In genomic region chr12:113073420-113074328, GRCm38 (mm10) we compare ENCODE assay signal across 8 mouse cellular contexts. TPM values are rescaled to one million over a fixed set of nuclear protein-coding genes. Genes with fewer than 3 reads are reported as not detected.
DNase-seq lines count a peak whose midpoint lies in the region; ATAC-seq and TF ChIP-seq lines count a peak whose summit lies in the region.

No protein-coding gene starts in this region.

- DNase-seq in lung, embryonic 14.5 days = peak; percentile 19
- no peak for DNase-seq in lung, postnatal 36 days
- peak; percentile 42 to 45 for DNase-seq in adrenal gland, adult 18-20 months (ENCODE audit: low spot score in 2 of 2)
- peak; percentile 22 for DNase-seq in embryonic facial prominence, embryonic 11.5 days (ENCODE audit: low spot score)
- peak; percentile 12 for DNase-seq in hindbrain, postnatal 0 days (ENCODE audit: low spot score)
- no peak for DNase-seq in liver, postnatal 0 days
- peak; percentile 65 to 71 for DNase-seq in right cerebral cortex, postnatal 10 days (ENCODE audit: low spot score in 2 of 2)
- DNase-seq in ovary, postnatal 14 days (ENCODE audit: low spot score) = no peak

- TF ChIP-seq EP300 in liver, postnatal 0 days (IDR thresholded peaks at IDR 0.05; ENCODE audit: low read depth) = no peak

- TF ChIP-seq CTCF in lung, embryonic 14.5 days (IDR thresholded peaks at IDR 0.05; ENCODE audit: low read depth) = no peak
- TF ChIP-seq CTCF in hindbrain, postnatal 0 days (IDR thresholded peaks at IDR 0.05; ENCODE audit: low read depth) = peak; percentile 33
- TF ChIP-seq CTCF in liver, postnatal 0 days (IDR thresholded peaks at IDR 0.05; ENCODE audit: low read depth) = no peak

- H3K27me3 ChIP-seq in lung, embryonic 14.5 days (ENCODE audit: insufficient read depth, low read length) = no peaks in the 10 kb centered on the region
- H3K27me3 ChIP-seq in embryonic facial prominence, embryonic 11.5 days (ENCODE audit: control insufficient read depth, insufficient read depth, low read length) = no peaks in the 10 kb centered on the region
- no peaks in the 10 kb centered on the region for H3K27me3 ChIP-seq in hindbrain, postnatal 0 days (ENCODE audit: insufficient read depth, low read length)
- no peaks in the 10 kb centered on the region for H3K27me3 ChIP-seq in liver, postnatal 0 days (ENCODE audit: insufficient read depth, low read length)

- peak overlapping the region; percentile 57 for H3K9ac ChIP-seq in lung, embryonic 14.5 days
- peak overlapping the region; percentile 70 for H3K9ac ChIP-seq in embryonic facial prominence, embryonic 11.5 days (replicated peaks; ENCODE audit: low read length)
- H3K9ac ChIP-seq in hindbrain, postnatal 0 days (replicated peaks; ENCODE audit: low read length) = peak overlapping the region; percentile 73
- H3K9ac ChIP-seq in liver, postnatal 0 days (replicated peaks) = peak overlapping the region; percentile 75

- peaks cover 11% of the 10 kb centered on the region for H3K4me1 ChIP-seq in lung, embryonic 14.5 days (ENCODE audit: insufficient read depth)
- no peaks in the 10 kb centered on the region for H3K4me1 ChIP-seq in embryonic facial prominence, embryonic 11.5 days (ENCODE audit: control insufficient read depth, insufficient read depth, low read length)
- H3K4me1 ChIP-seq in hindbrain, postnatal 0 days (ENCODE audit: insufficient read depth, low read length) = peaks cover 11% of the 10 kb centered on the region; the same call in 1 of the 2 replicates
- H3K4me1 ChIP-seq in liver, postnatal 0 days (ENCODE audit: insufficient read depth) = peaks cover 30% of the 10 kb centered on the region

- WGBS in lung, embryonic 14.5 days = 9% methylated on average over 15 of the region's 15 CpGs
- WGBS in embryonic facial prominence, embryonic 11.5 days = 10% methylated on average over 15 of the region's 15 CpGs
- WGBS in hindbrain, postnatal 0 days = 12% methylated on average over 15 of the region's 15 CpGs
- WGBS in liver, postnatal 0 days (ENCODE audit: insufficient replicate concordance) = 14% methylated on average over 15 of the region's 15 CpGs

- no peaks in the 10 kb centered on the region for H3K9me3 ChIP-seq in lung, embryonic 14.5 days (ENCODE audit: low read depth, low read length)
- H3K9me3 ChIP-seq in embryonic facial prominence, embryonic 11.5 days (replicated peaks; ENCODE audit: control insufficient read depth, low read length) = no peaks in the 10 kb centered on the region
- no peaks in the 10 kb centered on the region for H3K9me3 ChIP-seq in hindbrain, postnatal 0 days (ENCODE audit: low read length)
- no peaks in the 10 kb centered on the region for H3K9me3 ChIP-seq in liver, postnatal 0 days (ENCODE audit: low read length)

- H3K36me3 ChIP-seq in lung, embryonic 14.5 days (ENCODE audit: insufficient read depth) = peaks cover 29% of the 10 kb centered on the region
- no peaks in the 10 kb centered on the region for H3K36me3 ChIP-seq in embryonic facial prominence, embryonic 11.5 days (replicated peaks; ENCODE audit: control insufficient read depth, insufficient read depth, low read depth, low read length)
- H3K36me3 ChIP-seq in hindbrain, postnatal 0 days (ENCODE audit: insufficient read depth, low read length) = peaks cover 21% of the 10 kb centered on the region
- peaks cover 22% of the 10 kb centered on the region for H3K36me3 ChIP-seq in liver, postnatal 0 days (replicated peaks; ENCODE audit: insufficient read depth, low read length)

- peak overlapping the region; percentile 79 for H3K27ac ChIP-seq in lung, embryonic 14.5 days (ENCODE audit: low read depth)
- peak overlapping the region; percentile 52; the same call in 1 of the 2 replicates for H3K27ac ChIP-seq in embryonic facial prominence, embryonic 11.5 days (replicated peaks; ENCODE audit: low read depth, low read length)
- peak overlapping the region; percentile 97 for H3K27ac ChIP-seq in hindbrain, postnatal 0 days
- peak overlapping the region; percentile 80; the same call in 1 of the 2 replicates for H3K27ac ChIP-seq in liver, postnatal 0 days (ENCODE audit: low read depth)

- peak overlapping the region; percentile 95 for H3K4me2 ChIP-seq in lung, embryonic 14.5 days
- peak overlapping the region; percentile 80 for H3K4me2 ChIP-seq in embryonic facial prominence, embryonic 11.5 days (ENCODE audit: low read depth, low read length)
- H3K4me2 ChIP-seq in hindbrain, postnatal 0 days (ENCODE audit: low read depth, low read length) = peak overlapping the region; percentile 90
- peak overlapping the region; percentile 99 for H3K4me2 ChIP-seq in liver, postnatal 0 days (ENCODE audit: low read depth, low read length)

- ATAC-seq in lung, embryonic 14.5 days (ENCODE audit: insufficient read depth) = peak; percentile 50
- ATAC-seq in embryonic facial prominence, embryonic 11.5 days (replicated peaks; ENCODE audit: insufficient number of reproducible peaks, low FRiP score, low TSS enrichment, low read depth) = peak; percentile 51
- peak; percentile 44 for ATAC-seq in hindbrain, postnatal 0 days
- peak; percentile 28; the same call in 1 of the 2 replicates for ATAC-seq in liver, postnatal 0 days

- peak overlapping the region; percentile 45 for H3K4me3 ChIP-seq in lung, embryonic 14.5 days (ENCODE audit: low read depth, low read length)
- H3K4me3 ChIP-seq in embryonic facial prominence, embryonic 11.5 days (ENCODE audit: low read depth, low read length) = peak overlapping the region; percentile 38
- H3K4me3 ChIP-seq in hindbrain, postnatal 0 days (ENCODE audit: low read length) = peak overlapping the region; percentile 36
- H3K4me3 ChIP-seq in liver, postnatal 0 days (ENCODE audit: low read depth, low read length) = peak overlapping the region; percentile 58

RNA-seq across cellular contexts. Expression of gene Tex22, which starts 0.6 kb away (rescaled TPM):
- polyA plus RNA-seq in lung, embryonic 14.5 days (2014; fragmentation: Nextera tagmentation; extraction: Ambion mirVana) = not detected in 2 replicates
- under 1 TPM in 1 of 2 experiments, not detected in 1; 0.27 TPM for total RNA-seq in adrenal gland, adult 18-20 months (2021)
- not detected in 2 replicates for polyA plus RNA-seq in embryonic facial prominence, embryonic 11.5 days (2014; fragmentation: Nextera tagmentation; extraction: Ambion mirVana)
- 0.73 and 1.8 TPM in 2 replicates for total RNA-seq in hindbrain, postnatal 0 days (2014; rRNA removed)
- polyA plus RNA-seq in hindbrain, postnatal 0 days (2015; fragmentation: Nextera tagmentation; extraction: Ambion mirVana) = not detected in 2 replicates
- polyA plus RNA-seq in liver, postnatal 0 days (2015; fragmentation: Nextera tagmentation; extraction: Ambion mirVana) = not detected in 2 replicates

RNA-seq across cellular contexts. Expression of gene Mta1, which starts 24.4 kb away (rescaled TPM):
- 22.8 and 24.1 TPM in 2 replicates for polyA plus RNA-seq in lung, embryonic 14.5 days (2014; fragmentation: Nextera tagmentation; extraction: Ambion mirVana)
- 10 to 100 TPM; 61.6 to 89.6 TPM for total RNA-seq in adrenal gland, adult 18-20 months (2021)
- polyA plus RNA-seq in embryonic facial prominence, embryonic 11.5 days (2014; fragmentation: Nextera tagmentation; extraction: Ambion mirVana) = 18.7 and 20.7 TPM in 2 replicates
- total RNA-seq in hindbrain, postnatal 0 days (2014; rRNA removed) = 57.6 and 65.0 TPM in 2 replicates
- polyA plus RNA-seq in hindbrain, postnatal 0 days (2015; fragmentation: Nextera tagmentation; extraction: Ambion mirVana) = 13.1 and 13.5 TPM in 2 replicates
- polyA plus RNA-seq in liver, postnatal 0 days (2015; fragmentation: Nextera tagmentation; extraction: Ambion mirVana) = 3.6 and 3.9 TPM in 2 replicates

RNA-seq across cellular contexts. Expression of gene Pacs2, which starts 59.4 kb away (rescaled TPM):
- 12.3 and 15.6 TPM in 2 replicates for polyA plus RNA-seq in lung, embryonic 14.5 days (2014; fragmentation: Nextera tagmentation; extraction: Ambion mirVana)
- total RNA-seq in adrenal gland, adult 18-20 months (2021) = 10 to 100 TPM; 34.3 to 38.0 TPM
- polyA plus RNA-seq in embryonic facial prominence, embryonic 11.5 days (2014; fragmentation: Nextera tagmentation; extraction: Ambion mirVana) = 9.8 and 11.6 TPM in 2 replicates
- total RNA-seq in hindbrain, postnatal 0 days (2014; rRNA removed) = 111 and 125 TPM in 2 replicates
- 20.3 and 20.6 TPM in 2 replicates for polyA plus RNA-seq in hindbrain, postnatal 0 days (2015; fragmentation: Nextera tagmentation; extraction: Ambion mirVana)
- 3.9 and 4.0 TPM in 2 replicates for polyA plus RNA-seq in liver, postnatal 0 days (2015; fragmentation: Nextera tagmentation; extraction: Ambion mirVana)

Comparison
In these comparisons a context has a peak if more than half of its experiments do, and no peak if none do; other contexts are left out.
1. DNase-seq: peak in lung, embryonic 14.5 days (single experiment), adrenal gland, adult 18-20 months (2 of 2), embryonic facial prominence, embryonic 11.5 days (single experiment), hindbrain, postnatal 0 days (single experiment) and right cerebral cortex, postnatal 10 days (2 of 2); none in lung, postnatal 36 days (single experiment), liver, postnatal 0 days (single experiment) and ovary, postnatal 14 days (single experiment).
2. Peak in every context shown above with its lines, with median percentiles within 50 percentile points of each other: ATAC-seq, H3K27ac ChIP-seq, H3K4me2 ChIP-seq, H3K4me3 ChIP-seq and H3K9ac ChIP-seq.